Mouse (Mus musculus) intestine, postnatal 0 days (tissue): ENCODE results near the gene Slc2a1. TPM values are rescaled to one million over a fixed set of nuclear protein-coding genes. Genes with fewer than 3 reads are reported as not detected.
A peak's percentile ranks its signal among the peaks of the same experiment; 100 is the strongest.

Source experiments
- ATAC-seq: fragments of 200-750 bp; cut with Nextera tagmentation; 2 replicates; pipeline ENCODE4 v1.8.0; 2017; ENCODE audit warnings: mild to moderate bottlenecking, moderate TSS enrichment, moderate library complexity
- H3K27ac ChIP-seq: fragments of 300-500 bp; sonication (generic); 2 replicates; pipeline ENCODE4 v1.5.1; 2014; ENCODE audit warnings: mild to moderate bottlenecking, low read depth, low read length, moderate library complexity
- H3K27me3 ChIP-seq: fragments of 300-500 bp; sonication (generic); replicated peaks from 2 replicates; pipeline ENCODE4 v1.6.1; 2014; ENCODE audit warnings: low read length, mixed read lengths; ENCODE audit not compliant: control insufficient read depth, insufficient read depth
- H3K36me3 ChIP-seq: fragments of 300-500 bp; sonication (generic); 2 replicates; pipeline ENCODE4 v1.6.1; 2014; ENCODE audit warnings: mild to moderate bottlenecking, moderate library complexity; ENCODE audit not compliant: control insufficient read depth, insufficient read depth
- H3K4me1 ChIP-seq: fragments of 300-500 bp; sonication (generic); replicated peaks from 2 replicates; pipeline ENCODE4 v1.6.1; 2014; ENCODE audit warnings: antibody characterized with exemption, low read length, mixed read lengths; ENCODE audit not compliant: control insufficient read depth, insufficient read depth
- H3K4me2 ChIP-seq: fragments of 300-500 bp; sonication (generic); replicated peaks from 2 replicates; pipeline ENCODE4 v1.6.1; 2014; ENCODE audit warnings: low read depth, mild to moderate bottlenecking, moderate library complexity
- H3K4me3 ChIP-seq: fragments of 300-500 bp; sonication (generic); 2 replicates; pipeline ENCODE4 v1.5.1; 2014; ENCODE audit warnings: low read depth, low read length
- H3K9ac ChIP-seq: fragments of 300-500 bp; sonication (generic); 2 replicates; pipeline ENCODE4 v1.6.1; 2014; ENCODE audit warnings: mild to moderate bottlenecking, low read depth, low read length
- H3K9me3 ChIP-seq: fragments of 300-500 bp; sonication (generic); 2 replicates; pipeline ENCODE4 v1.6.1; 2016; ENCODE audit warnings: mixed run types; ENCODE audit not compliant: control insufficient read depth
- CTCF ChIP-seq: sonication (generic); IDR thresholded peaks from 2 replicates; pipeline ENCODE4 v1.5.1; 2016; ENCODE audit warnings: low read depth, mild to moderate bottlenecking, control low read depth, antibody characterized with exemption, moderate library complexity
- WGBS: fragments of 180-500 bp; shearing (Covaris S2); extraction: QIAGEN DNeasy Blood & Tissue Kit; methylation state at CpG from one replicate; pipeline ENCODE4 v1.1.7; 2014; 5-methylcytosine and 5-hydroxymethylcytosine counted together
- polyA plus RNA-seq: library from polyadenylated mRNA; unstranded; fragments of >200 nt; fragmentation: Nextera tagmentation; extraction: Ambion mirVana; gene quantifications from 2 replicates; pipeline ENCODE4 v1.2.1, GENCODE M21; 2015

The Slc2a1 gene
- polyA plus RNA-seq, 1 experiment from 2014 or later, result 18.1 TPM

GRCm38 (mm10) chr4:119105704-119106103 lies 2.8 kb upstream of the Slc2a1 start:
- 0% methylated on average over 18 of the region's 18 CpGs for WGBS
- peak overlapping the region; percentile 27 for H3K4me3 ChIP-seq
- H3K27ac ChIP-seq, result peak overlapping the region; percentile 60
- no peaks in the 10 kb centered on the region for H3K9me3 ChIP-seq
- H3K4me2 ChIP-seq, result peak overlapping the region; percentile 64
- ATAC-seq, result peak; percentile 75
- H3K9ac ChIP-seq, result peak overlapping the region; percentile 57
- H3K36me3 ChIP-seq, result no peaks in the 10 kb centered on the region
- peaks cover 9% of the 10 kb centered on the region; the same call in 1 of the 2 replicates for H3K4me1 ChIP-seq
- TF ChIP-seq CTCF, result no peak
- H3K27me3 ChIP-seq, result no peaks in the 10 kb centered on the region

- Histone ChIP-seq H3K9me3 (no peaks in the 10 kb centered on the region), H3K36me3 (no peaks in the 10 kb centered on the region), H3K9ac (peak overlapping the region; percentile 75; the same call in 1 of the 2 replicates), H3K27me3 (no peaks in the 10 kb centered on the region), H3K4me1 (0 out of 2 replicates have a peak, but pooled peaks cover 9% of the 10 kb centered on the region), H3K4me2 (peak overlapping the region; percentile 78), H3K27ac (no peak overlapping the region), H3K4me3 (peak overlapping the region; percentile 90)
- 72% methylated on average over 2 of the region's 2 CpGs for WGBS
- no peak for TF ChIP-seq CTCF
- no peak for ATAC-seq
Measured at GRCm38 (mm10) chr4:119107867-119108266, 644 bp upstream of the Slc2a1 start.

- WGBS, result 9% methylated on average over 11 of the region's 11 CpGs
- H3K27ac ChIP-seq, result peak overlapping the region; percentile 86; the same call in 1 of the 2 replicates
- ATAC-seq, result no peak
- H3K27me3 ChIP-seq, result no peaks in the 10 kb centered on the region
- no peak for TF ChIP-seq CTCF
- H3K4me3 ChIP-seq, result peak overlapping the region; percentile 90
- peak overlapping the region; percentile 75 for H3K9ac ChIP-seq
- H3K4me1 ChIP-seq, result 0 out of 2 replicates have a peak, but pooled peaks cover 9% of the 10 kb centered on the region
- H3K9me3 ChIP-seq, result no peaks in the 10 kb centered on the region
- 0 out of 2 replicates have a peak, but pooled peaks cover 6% of the 10 kb centered on the region for H3K36me3 ChIP-seq
- H3K4me2 ChIP-seq, result peak overlapping the region; percentile 78
Measured at GRCm38 (mm10) chr4:119109640-119110039, 1.1 kb downstream of the Slc2a1 start.

GRCm38 (mm10) chr4:119110512-119110911 lies 2.0 kb downstream of the Slc2a1 start:
- Histone ChIP-seq H3K27me3 (no peaks in the 10 kb centered on the region), H3K4me1 (0 out of 2 replicates have a peak, but pooled peaks cover 2% of the 10 kb centered on the region), H3K4me2 (peak overlapping the region; percentile 78), H3K27ac (no peak overlapping the region), H3K4me3 (0 out of 2 replicates have a peak overlapping the region, but pooled peaks have one; percentile 90), H3K9me3 (no peaks in the 10 kb centered on the region), H3K9ac (no peak overlapping the region; the same call in 1 of the 2 replicates), H3K36me3 (0 out of 2 replicates have a peak, but pooled peaks cover 6% of the 10 kb centered on the region)
- WGBS, result 32% methylated on average over 5 of the region's 5 CpGs
- no peak for TF ChIP-seq CTCF
- no peak for ATAC-seq

- H3K9me3 ChIP-seq, result no peaks in the 10 kb centered on the region
- no peak overlapping the region for H3K9ac ChIP-seq
- 78% methylated on average over 5 of the region's 5 CpGs for WGBS
- no peak overlapping the region for H3K4me3 ChIP-seq
- H3K36me3 ChIP-seq, result 0 out of 2 replicates have a peak, but pooled peaks cover 6% of the 10 kb centered on the region
- no peak for TF ChIP-seq CTCF
- no peak overlapping the region for H3K27ac ChIP-seq
- H3K4me1 ChIP-seq, result 0 out of 2 replicates have a peak, but pooled peaks cover 3% of the 10 kb centered on the region
- H3K4me2 ChIP-seq, result no peak overlapping the region; the same call in 1 of the 2 replicates
- ATAC-seq, result no peak
- H3K27me3 ChIP-seq, result no peaks in the 10 kb centered on the region
Measured at GRCm38 (mm10) chr4:119111410-119111809, 2.9 kb downstream of the Slc2a1 start.

- Histone ChIP-seq H3K9ac (no peak overlapping the region), H3K27me3 (no peaks in the 10 kb centered on the region), H3K9me3 (no peaks in the 10 kb centered on the region), H3K4me2 (no peak overlapping the region), H3K36me3 (0 out of 2 replicates have a peak, but pooled peaks cover 6% of the 10 kb centered on the region), H3K27ac (no peak overlapping the region), H3K4me1 (0 out of 2 replicates have a peak, but pooled peaks cover 3% of the 10 kb centered on the region), H3K4me3 (no peak overlapping the region)
- WGBS, result 58% methylated on average over 2 of the region's 2 CpGs
- no peak for ATAC-seq
- no peak for TF ChIP-seq CTCF
Measured at GRCm38 (mm10) chr4:119112256-119112885, 3.9 kb downstream of the Slc2a1 start.
